Mouse (Mus musculus) erythroblast, embryonic 14.5 days (primary cell): ENCODE data around the gene Muc13. TPM values are rescaled to one million over a fixed set of nuclear protein-coding genes. Genes with fewer than 3 reads are reported as not detected.

ENCODE experiments used
- H3K27me3 ChIP-seq: 2 replicates; pipeline ENCODE4 v1.6.1; 2012; ENCODE audit warnings: inconsistent platforms; ENCODE audit not compliant: control insufficient read depth
- H3K36me3 ChIP-seq: 2 replicates; pipeline ENCODE4 v1.6.1; 2012; ENCODE audit warnings: mild to moderate bottlenecking, inconsistent platforms; ENCODE audit not compliant: control insufficient read depth
- H3K4me1 ChIP-seq: 2 replicates; pipeline ENCODE4 v1.6.1; 2012; ENCODE audit warnings: inconsistent platforms; ENCODE audit not compliant: control insufficient read depth
- H3K4me3 ChIP-seq: replicated peaks from 2 replicates; pipeline ENCODE3; 2012; ENCODE audit warnings: moderate library complexity, mild to moderate bottlenecking, inconsistent platforms
- H3K9me3 ChIP-seq: 2 replicates; pipeline ENCODE4 v1.6.1; 2012; ENCODE audit warnings: low read length, inconsistent platforms, mixed read lengths; ENCODE audit not compliant: control insufficient read depth
- GATA1 ChIP-seq: IDR thresholded peaks from 2 replicates; pipeline ENCODE4 v1.6.1; 2012; ENCODE audit warnings: low read length, inconsistent platforms, mixed read lengths
- TAL1 ChIP-seq: IDR thresholded peaks from 3 replicates; pipeline ENCODE4 v1.6.1; 2012; ENCODE audit warnings: low read length, inconsistent platforms, mixed read lengths
- polyA plus RNA-seq: library from polyadenylated mRNA; stranded (reverse); fragments of >175 nt; gene quantifications from 2 replicates; pipeline ENCODE4 v1.2.3, GENCODE M21; 2012

The Muc13 gene
- not detected in 2 replicates for polyA plus RNA-seq

- TF ChIP-seq GATA1 (no peak), TAL1 (no peak)
- Histone ChIP-seq H3K36me3 (no peaks in the 10 kb centered on the region), H3K4me3 (no peak within 1 kb of the TSS), H3K9me3 (no peaks in the 10 kb centered on the region), H3K27me3 (no peaks in the 10 kb centered on the region), H3K4me1 (no peaks in the 10 kb centered on the region; the same call in 1 of the 2 replicates)
Observed at GRCm38 (mm10) chr16:33793846-33794791, at the start of gene Muc13. Gene Muc13 (plus strand): TSS chr16:33794037.

GRCm38 (mm10) chr16:33744622-33745419 is 49.0 kb upstream of the Muc13 start:
- H3K4me1 ChIP-seq = no peaks in the 10 kb centered on the region
- no peak overlapping the region for H3K4me3 ChIP-seq
- peaks cover 7% of the 10 kb centered on the region; the same call in 1 of the 2 replicates for H3K36me3 ChIP-seq
- H3K27me3 ChIP-seq = no peaks in the 10 kb centered on the region
- H3K9me3 ChIP-seq = no peaks in the 10 kb centered on the region
- TF ChIP-seq GATA1 (no peak), TAL1 (no peak)

- peaks cover 7% of the 10 kb centered on the region; the same call in 1 of the 2 replicates for H3K36me3 ChIP-seq
- no peaks in the 10 kb centered on the region for H3K9me3 ChIP-seq
- no peak for TF ChIP-seq TAL1
- no peak for TF ChIP-seq GATA1
- H3K4me3 ChIP-seq = no peak overlapping the region
- H3K4me1 ChIP-seq = no peaks in the 10 kb centered on the region
- H3K27me3 ChIP-seq = no peaks in the 10 kb centered on the region
Observed at GRCm38 (mm10) chr16:33745457-33745856, 48.4 kb upstream of the Muc13 start.

DNA sequence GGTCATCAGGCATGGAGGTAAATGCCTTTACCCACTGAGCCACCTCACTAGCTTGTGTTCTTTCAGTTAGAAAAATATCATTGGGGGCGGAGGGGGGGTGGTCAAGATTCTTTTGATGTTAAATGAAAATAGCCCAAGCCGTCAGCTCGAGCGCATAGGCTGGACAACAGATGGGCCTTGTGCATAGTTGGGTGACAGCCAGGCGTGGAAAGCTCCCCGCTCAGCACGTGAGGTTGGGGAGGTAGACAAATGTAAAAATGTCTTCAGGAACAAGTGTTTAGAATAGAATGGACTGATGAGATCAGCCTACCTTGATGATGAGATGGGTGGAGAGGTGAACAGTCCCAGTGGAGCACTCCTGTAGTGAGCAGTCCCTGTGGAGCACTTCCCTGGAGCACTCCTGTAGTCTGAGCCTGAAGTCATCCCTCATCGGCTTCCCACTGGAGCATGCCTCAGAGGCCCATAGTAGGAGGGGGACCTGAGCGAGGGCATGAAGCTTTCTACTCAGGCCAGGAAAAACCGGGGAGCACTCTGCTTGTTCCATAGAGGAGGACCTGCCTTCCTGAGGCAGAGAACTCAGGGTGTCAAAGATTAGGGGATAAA is 47.7 kb upstream of the Muc13 start:
- H3K4me3 ChIP-seq = no peak overlapping the region

GRCm38 (mm10) chr16:33747346-33747954 is 46.4 kb upstream of the Muc13 start:
- peaks cover 10% of the 10 kb centered on the region for H3K4me1 ChIP-seq
- H3K4me3 ChIP-seq = no peak overlapping the region
- peaks cover 7% of the 10 kb centered on the region; the same call in 1 of the 2 replicates for H3K36me3 ChIP-seq
- no peaks in the 10 kb centered on the region for H3K9me3 ChIP-seq
- no peak for TF ChIP-seq GATA1
- no peak for TF ChIP-seq TAL1
- no peaks in the 10 kb centered on the region for H3K27me3 ChIP-seq

More for the DNA sequence above, 47.7 kb upstream of the Muc13 start:
- H3K9me3 ChIP-seq = no peaks in the 10 kb centered on the region
- H3K27me3 ChIP-seq = no peaks in the 10 kb centered on the region
- no peak for TF ChIP-seq TAL1
- no peak for TF ChIP-seq GATA1
- peaks cover 7% of the 10 kb centered on the region; the same call in 1 of the 2 replicates for H3K36me3 ChIP-seq
- H3K4me1 ChIP-seq = peaks cover 3% of the 10 kb centered on the region

DNA sequence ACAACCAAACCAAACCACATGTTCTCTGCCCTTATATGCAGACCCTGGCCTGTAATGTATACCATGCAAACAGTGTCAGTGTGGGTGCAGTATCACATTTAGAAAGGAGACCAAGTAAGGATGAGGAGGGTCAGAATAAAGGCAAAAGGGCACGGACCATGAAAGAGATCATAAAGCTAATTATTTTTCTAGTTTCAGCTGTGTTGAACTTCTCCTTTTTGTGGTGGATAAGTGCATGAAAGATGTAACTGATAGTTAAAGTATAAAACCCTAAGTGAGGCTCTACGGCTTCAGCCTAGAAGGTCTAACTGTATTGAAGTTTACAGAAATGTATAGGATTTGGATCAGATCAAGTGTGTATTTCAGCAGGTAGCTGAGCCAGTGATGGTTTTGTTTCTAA is 45.8 kb upstream of the Muc13 start:
- Histone ChIP-seq H3K4me1 (peaks cover 10% of the 10 kb centered on the region), H3K9me3 (no peaks in the 10 kb centered on the region), H3K36me3 (peaks cover 8% of the 10 kb centered on the region; the same call in 1 of the 2 replicates), H3K27me3 (no peaks in the 10 kb centered on the region), H3K4me3 (no peak overlapping the region)
- TF ChIP-seq GATA1 = no peak
- TF ChIP-seq TAL1 = no peak

DNA sequence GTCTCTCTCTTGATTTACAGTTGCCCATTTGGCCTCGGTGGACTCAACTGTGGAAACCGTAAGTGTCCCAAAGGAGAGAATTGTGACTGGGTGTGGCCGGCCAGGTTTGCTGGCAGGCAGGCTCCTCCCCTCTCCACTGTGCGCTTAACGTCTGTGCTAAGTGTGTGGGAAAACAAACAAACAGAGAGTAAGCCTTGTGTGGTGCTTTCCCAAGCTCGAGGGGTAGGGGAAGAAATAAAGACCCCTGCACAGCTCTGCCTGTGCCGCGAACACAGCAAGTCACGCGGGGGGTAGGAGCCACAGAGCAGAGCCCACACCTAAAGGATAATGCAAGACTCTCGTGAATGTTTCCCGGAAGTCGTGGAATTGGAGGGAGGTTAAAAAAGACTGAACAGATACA is 42.7 kb upstream of the Muc13 start:
- no peaks in the 10 kb centered on the region for H3K27me3 ChIP-seq
- TF ChIP-seq GATA1 (no peak), TAL1 (no peak)
- H3K4me3 ChIP-seq = peak overlapping the region; percentile 62
- no peaks in the 10 kb centered on the region for H3K9me3 ChIP-seq
- peaks cover 7% of the 10 kb centered on the region; the same call in 1 of the 2 replicates for H3K36me3 ChIP-seq
- peaks cover 22% of the 10 kb centered on the region for H3K4me1 ChIP-seq

GRCm38 (mm10) chr16:33751590-33751989 is 42.2 kb upstream of the Muc13 start:
- TF ChIP-seq GATA1 (no peak), TAL1 (no peak)
- no peaks in the 10 kb centered on the region for H3K9me3 ChIP-seq
- no peaks in the 10 kb centered on the region for H3K27me3 ChIP-seq
- peaks cover 26% of the 10 kb centered on the region for H3K4me1 ChIP-seq
- H3K36me3 ChIP-seq = peaks cover 7% of the 10 kb centered on the region; the same call in 1 of the 2 replicates
- peak overlapping the region; percentile 62 for H3K4me3 ChIP-seq
